Mouse (Mus musculus): ENCODE results near the gene Olfr64. TPM values are rescaled to one million over a fixed set of nuclear protein-coding genes. Genes with fewer than 3 reads are reported as not detected.

Gene Olfr64
- total and polyA plus RNA-seq, 2 experiments from 2014 or later, result not detected

GRCm38 (mm10) chr7:103910047-103910446, 15.8 kb upstream of the Olfr64 start:
- H3K9ac ChIP-seq (replicated peaks; ENCODE audit: low read depth, low read length), result no peak overlapping the region
- H3K9me3 ChIP-seq (replicated peaks; ENCODE audit: control insufficient read depth, low read length), result no peaks in the 10 kb centered on the region
- 1% methylated on average over 3 of the region's 3 CpGs for WGBS
- no peak for TF ChIP-seq CTCF (IDR thresholded peaks at IDR 0.05; ENCODE audit: low read depth)
- TF ChIP-seq EP300 (IDR thresholded peaks at IDR 0.05; ENCODE audit: low read depth), result 0 out of 2 replicates have a peak, but pooled peaks have one; percentile 50
- H3K4me3 ChIP-seq (ENCODE audit: low read depth, low read length), result no peak overlapping the region
- peaks cover 3% of the 10 kb centered on the region; the same call in 1 of the 2 replicates for H3K4me1 ChIP-seq (ENCODE audit: control insufficient read depth, insufficient read depth)
- DNase-seq (ENCODE audit: low spot score), result peak; percentile 25
- H3K27ac ChIP-seq (ENCODE audit: low read depth), result no peak overlapping the region
- H3K27me3 ChIP-seq (ENCODE audit: control insufficient read depth, insufficient read depth, low read length), result no peaks in the 10 kb centered on the region; the same call in 1 of the 2 replicates
- no peak overlapping the region for H3K4me2 ChIP-seq (ENCODE audit: low read depth, low read length)
- H3K36me3 ChIP-seq (replicated peaks; ENCODE audit: control insufficient read depth, insufficient read depth, low read length), result no peaks in the 10 kb centered on the region
- peak; percentile 44; the same call in 1 of the 2 replicates for ATAC-seq (ENCODE audit: insufficient read depth, low read depth)

- Histone ChIP-seq H3K9me3 (replicated peaks; ENCODE audit: control insufficient read depth, low read length) (no peaks in the 10 kb centered on the region), H3K9ac (replicated peaks; ENCODE audit: low read depth, low read length) (no peak within 1 kb of the TSS), H3K36me3 (replicated peaks; ENCODE audit: control insufficient read depth, insufficient read depth, low read length) (no peaks in the 10 kb centered on the region), H3K27me3 (ENCODE audit: control insufficient read depth, insufficient read depth, low read length) (no peaks in the 10 kb centered on the region; the same call in 1 of the 2 replicates), H3K27ac (ENCODE audit: low read depth) (no peak within 1 kb of the TSS), H3K4me3 (ENCODE audit: low read depth, low read length) (no peak within 1 kb of the TSS), H3K4me1 (ENCODE audit: control insufficient read depth, insufficient read depth) (no peaks in the 10 kb centered on the region), H3K4me2 (ENCODE audit: low read depth, low read length) (no peak within 1 kb of the TSS)
- no peak for TF ChIP-seq EP300 (IDR thresholded peaks at IDR 0.05; ENCODE audit: low read depth)
- no peak for TF ChIP-seq CTCF (IDR thresholded peaks at IDR 0.05; ENCODE audit: low read depth)
- ATAC-seq (ENCODE audit: insufficient read depth, low read depth), result no peak
- 47% methylated on average over 2 of the region's 2 CpGs for WGBS
- DNase-seq (ENCODE audit: low spot score), result no peak
These were observed 8.9 kb upstream of the Olfr64 start, which contains the start of gene Olfr65 for GRCm38 (mm10) chr7:103903187-103903586. TSS of gene Olfr65 (plus strand) at chr7:103903487.

GRCm38 (mm10) chr7:103886152-103886551, 8.1 kb downstream of the Olfr64 start, which contains the start of gene Olfr66:
TSS of gene Olfr66 (minus strand) at chr7:103886252.
- TF ChIP-seq CTCF (IDR thresholded peaks at IDR 0.05; ENCODE audit: low read depth) (no peak), EP300 (IDR thresholded peaks at IDR 0.05; ENCODE audit: low read depth) (no peak)
- DNase-seq (ENCODE audit: low spot score), result no peak
- Histone ChIP-seq H3K4me3 (ENCODE audit: low read depth, low read length) (no peak within 1 kb of the TSS), H3K27me3 (ENCODE audit: control insufficient read depth, insufficient read depth, low read length) (no peaks in the 10 kb centered on the region), H3K9ac (replicated peaks; ENCODE audit: low read depth, low read length) (no peak within 1 kb of the TSS), H3K4me2 (ENCODE audit: low read depth, low read length) (no peak within 1 kb of the TSS), H3K27ac (ENCODE audit: low read depth) (no peak within 1 kb of the TSS), H3K9me3 (replicated peaks; ENCODE audit: control insufficient read depth, low read length) (no peaks in the 10 kb centered on the region), H3K36me3 (replicated peaks; ENCODE audit: control insufficient read depth, insufficient read depth, low read length) (no peaks in the 10 kb centered on the region), H3K4me1 (ENCODE audit: control insufficient read depth, insufficient read depth) (no peaks in the 10 kb centered on the region)
- no peak for ATAC-seq (ENCODE audit: insufficient read depth, low read depth)

- Histone ChIP-seq H3K4me2 (ENCODE audit: low read depth, low read length) (no peak overlapping the region), H3K9me3 (replicated peaks; ENCODE audit: control insufficient read depth, low read length) (no peaks in the 10 kb centered on the region), H3K4me3 (ENCODE audit: low read depth, low read length) (no peak overlapping the region), H3K36me3 (replicated peaks; ENCODE audit: control insufficient read depth, insufficient read depth, low read length) (no peaks in the 10 kb centered on the region), H3K27ac (ENCODE audit: low read depth) (no peak overlapping the region), H3K9ac (replicated peaks; ENCODE audit: low read depth, low read length) (no peak overlapping the region), H3K27me3 (ENCODE audit: control insufficient read depth, insufficient read depth, low read length) (no peaks in the 10 kb centered on the region), H3K4me1 (ENCODE audit: control insufficient read depth, insufficient read depth) (no peaks in the 10 kb centered on the region)
- ATAC-seq (ENCODE audit: insufficient read depth, low read depth), result no peak
- no peak for DNase-seq (ENCODE audit: low spot score)
- WGBS, result 53% methylated on average over 2 of the region's 2 CpGs
- TF ChIP-seq CTCF (IDR thresholded peaks at IDR 0.05; ENCODE audit: low read depth) (no peak), EP300 (IDR thresholded peaks at IDR 0.05; ENCODE audit: low read depth) (no peak)
These were observed 17.2 kb downstream of the Olfr64 start for GRCm38 (mm10) chr7:103877093-103877492.

DNA sequence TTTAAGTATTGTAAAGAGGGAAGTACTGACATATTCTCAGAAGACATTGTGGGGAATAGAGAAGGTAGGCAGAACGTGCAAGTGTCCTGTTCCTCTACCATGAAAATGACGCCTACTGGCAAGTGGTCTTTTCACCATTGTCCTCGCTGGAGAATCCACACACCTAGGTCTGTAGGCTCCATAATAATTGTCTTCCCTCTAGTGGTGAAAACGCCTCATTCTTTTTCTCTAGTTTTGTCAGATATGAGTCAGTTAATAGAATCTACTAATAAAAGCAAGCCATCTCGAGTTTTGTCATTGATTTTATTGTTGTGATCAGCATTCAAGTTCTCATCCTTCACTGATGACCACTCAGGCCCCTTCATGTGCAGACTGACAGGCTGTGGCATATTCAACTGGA, 19.8 kb downstream of the Olfr64 start:
- no peak overlapping the region for H3K9ac ChIP-seq (replicated peaks; ENCODE audit: low read depth, low read length)
- no peak overlapping the region for H3K4me2 ChIP-seq (ENCODE audit: low read depth, low read length)
- ATAC-seq (ENCODE audit: insufficient read depth, low read depth) (no peak), DNase-seq (ENCODE audit: low spot score) (no peak)
- TF ChIP-seq EP300 (IDR thresholded peaks at IDR 0.05; ENCODE audit: low read depth) (no peak), CTCF (IDR thresholded peaks at IDR 0.05; ENCODE audit: low read depth) (no peak)
- no peak overlapping the region for H3K27ac ChIP-seq (ENCODE audit: low read depth)
- no peaks in the 10 kb centered on the region for H3K9me3 ChIP-seq (replicated peaks; ENCODE audit: control insufficient read depth, low read length)
- no peak overlapping the region for H3K4me3 ChIP-seq (ENCODE audit: low read depth, low read length)
- no peaks in the 10 kb centered on the region for H3K27me3 ChIP-seq (ENCODE audit: control insufficient read depth, insufficient read depth, low read length)
- H3K4me1 ChIP-seq (ENCODE audit: control insufficient read depth, insufficient read depth), result peaks cover 5% of the 10 kb centered on the region; the same call in 1 of the 2 replicates
- H3K36me3 ChIP-seq (replicated peaks; ENCODE audit: control insufficient read depth, insufficient read depth, low read length), result no peaks in the 10 kb centered on the region
- WGBS, result 36% methylated on average over 5 of the region's 5 CpGs

- H3K4me2 ChIP-seq (ENCODE audit: low read depth, low read length), result no peak overlapping the region
- peak; percentile 12 for DNase-seq (ENCODE audit: low spot score)
These were observed 21.2 kb downstream of the Olfr64 start for GRCm38 (mm10) chr7:103873064-103873463.

More at GRCm38 (mm10) chr7:103873064-103873463, 21.2 kb downstream of the Olfr64 start:
- Histone ChIP-seq H3K27ac (ENCODE audit: low read depth) (no peak overlapping the region), H3K27me3 (ENCODE audit: control insufficient read depth, insufficient read depth, low read length) (no peaks in the 10 kb centered on the region), H3K9me3 (replicated peaks; ENCODE audit: control insufficient read depth, low read length) (no peaks in the 10 kb centered on the region), H3K4me1 (ENCODE audit: control insufficient read depth, insufficient read depth) (peaks cover 5% of the 10 kb centered on the region; the same call in 1 of the 2 replicates), H3K36me3 (replicated peaks; ENCODE audit: control insufficient read depth, insufficient read depth, low read length) (no peaks in the 10 kb centered on the region), H3K9ac (replicated peaks; ENCODE audit: low read depth, low read length) (no peak overlapping the region), H3K4me3 (ENCODE audit: low read depth, low read length) (no peak overlapping the region)
- TF ChIP-seq CTCF (IDR thresholded peaks at IDR 0.05; ENCODE audit: low read depth) (peak; percentile 57), EP300 (IDR thresholded peaks at IDR 0.05; ENCODE audit: low read depth) (no peak)
- 0% methylated on average over 1 of the region's 1 CpGs for WGBS
- no peak for ATAC-seq (ENCODE audit: insufficient read depth, low read depth)
